Mouse (Mus musculus): ENCODE measurements around the gene Serpinb9b. TPM values are rescaled to one million over a fixed set of nuclear protein-coding genes. Genes with fewer than 3 reads are reported as not detected.

The Serpinb9b gene
- total RNA-seq (2023): not detected

DNA sequence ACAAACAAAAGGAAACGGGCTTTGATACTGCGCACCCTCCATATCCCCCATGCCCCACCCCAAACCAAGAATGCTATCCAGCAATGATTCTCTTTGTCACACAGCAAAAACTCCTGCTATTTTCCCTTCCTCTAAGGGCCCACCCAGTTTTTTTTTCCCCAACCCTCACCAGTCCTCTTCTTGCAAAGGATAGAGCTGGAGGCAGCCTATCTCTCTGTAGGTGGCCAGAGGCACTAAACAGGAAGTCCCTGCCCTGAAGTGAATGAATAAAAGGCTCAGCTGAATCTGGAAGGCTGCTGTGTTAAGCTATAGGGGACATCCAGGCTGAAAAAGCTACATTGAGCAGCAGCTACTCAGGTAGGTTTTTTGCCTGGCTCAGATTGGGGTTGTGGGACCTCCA, at the start of gene Serpinb9b:
TSS of gene Serpinb9b (plus strand) at position 173 of the 400 bp plus-strand sequence.

GRCm38 (mm10) chr13:33002950-33003349, 24.3 kb upstream of the Serpinb9b start, which contains the start of gene Serpinb9:
Serpinb9 (plus strand) TSS chr13:33003250.

GRCm38 (mm10) chr13:33078056-33078705, 51.0 kb downstream of the Serpinb9b start, which contains the start of gene Serpinb1b:
Serpinb1b (plus strand) TSS chr13:33078575.

Other genes with a start within 250 kb of the Serpinb9b start
- not detected for gene Mylk4, start 243.5 kb upstream of the Serpinb9b start, total RNA-seq (2023)
- 10 to 100 TPM in 1 of 2 experiments, 1 to 10 TPM in 1; 9.4 to 15.9 TPM for gene Wrnip1, start 225.4 kb upstream of the Serpinb9b start, total RNA-seq (2023)
- gene D930007J09Rik, start 224.6 kb upstream of the Serpinb9b start, total RNA-seq (2023): not detected
- gene Serpinb1a, start 176.2 kb upstream of the Serpinb9b start, total RNA-seq (2023): 100 to 1,000 TPM; 339 to 366 TPM
- not detected for gene Serpinb1c, start 129.2 kb upstream of the Serpinb9b start, total RNA-seq (2023)
- under 1 TPM; 0.42 to 0.49 TPM for gene Serpinb6b, start 62.2 kb upstream of the Serpinb9b start, total RNA-seq (2023)
- gene Serpinb9, start 24.2 kb upstream of the Serpinb9b start, total RNA-seq (2023): under 1 TPM; 0.42 to 0.67 TPM
- gene Serpinb1b, start 51.2 kb downstream of the Serpinb9b start, total RNA-seq (2023): not detected
- not detected for gene Serpinb9c, start 132.3 kb downstream of the Serpinb9b start, total RNA-seq (2023)
- gene Serpinb9d, start 165.5 kb downstream of the Serpinb9b start, total RNA-seq (2023): not detected
- gene Serpinb9e, start 222.2 kb downstream of the Serpinb9b start, total RNA-seq (2023): not detected

Measured in neutrophil, adult 59 days (primary cell).